9 mouse cellular contexts compared by ENCODE assay signal in genomic region chr13:23950928-23951327, GRCm38 (mm10). TPM values are rescaled to one million over a fixed set of nuclear protein-coding genes. Genes with fewer than 3 reads are reported as not detected.
DNase-seq lines count a peak whose midpoint lies in the region; ATAC-seq and TF ChIP-seq lines count a peak whose summit lies in the region.
"Had no signal": no experiment of that assay in that cellular context is flagged by ENCODE, and none has a peak within 500 bp of the region (broad histone marks: within the 10 kb centered on the region; RNA-seq: fewer than 3 reads in every experiment).

No protein-coding gene starts in this region.

- H3K4me1 ChIP-seq in liver, postnatal 0 days (ENCODE audit: insufficient read depth), result no peaks in the 10 kb centered on the region
- H3K4me1 ChIP-seq: embryonic facial prominence, embryonic 15.5 days had no signal

- H3K36me3 ChIP-seq in liver, postnatal 0 days (replicated peaks; ENCODE audit: insufficient read depth, low read length), result no peaks in the 10 kb centered on the region
- H3K36me3 ChIP-seq: embryonic facial prominence, embryonic 15.5 days had no signal

- no peaks in the 10 kb centered on the region for H3K9me3 ChIP-seq in liver, postnatal 0 days (ENCODE audit: low read length)
- H3K9me3 ChIP-seq: embryonic facial prominence, embryonic 15.5 days had no signal

- H3K4me2 ChIP-seq in liver, postnatal 0 days (ENCODE audit: low read depth, low read length), result no peak overlapping the region
- H3K4me2 ChIP-seq: embryonic facial prominence, embryonic 15.5 days had no signal

- H3K27me3 ChIP-seq in liver, postnatal 0 days (ENCODE audit: insufficient read depth, low read length), result no peaks in the 10 kb centered on the region
- H3K27me3 ChIP-seq: embryonic facial prominence, embryonic 15.5 days had no signal

- H3K4me3 ChIP-seq in liver, postnatal 0 days (ENCODE audit: low read depth, low read length), result no peak overlapping the region
- H3K4me3 ChIP-seq: embryonic facial prominence, embryonic 15.5 days had no signal

- 50% methylated on average over 3 of the region's 3 CpGs for WGBS in liver, postnatal 0 days (ENCODE audit: insufficient replicate concordance)

- peak; percentile 33 for DNase-seq in CD4-positive, CD25-positive, alpha-beta regulatory T cell, adult 2 months (ENCODE audit: low read depth, low spot score)
- peak; percentile 45 for DNase-seq in liver, postnatal 0 days
- no peak for DNase-seq in liver
- peak; percentile 55 to 79 for DNase-seq in kidney, postnatal 36 days
- peak; percentile 19 for DNase-seq in thymus, postnatal 25 days
- no peak for DNase-seq in left cerebral cortex, adult 11 months (ENCODE audit: low spot score)

- H3K27ac ChIP-seq in liver, postnatal 0 days (ENCODE audit: low read depth), result no peak overlapping the region
- H3K27ac ChIP-seq: embryonic facial prominence, embryonic 15.5 days had no signal

- TF ChIP-seq EP300 in liver, postnatal 0 days (IDR thresholded peaks at IDR 0.05; ENCODE audit: low read depth), result no peak

- no peak overlapping the region for H3K9ac ChIP-seq in liver, postnatal 0 days (replicated peaks)
- H3K9ac ChIP-seq: embryonic facial prominence, embryonic 15.5 days had no signal

- peak; percentile 74 for TF ChIP-seq CTCF in liver, postnatal 0 days (IDR thresholded peaks at IDR 0.05; ENCODE audit: low read depth)

- no peak for ATAC-seq in CD4-positive, CD25-positive, alpha-beta regulatory T cell, adult 4 months
- ATAC-seq in liver, postnatal 0 days, result no peak
- ATAC-seq in inflammation-experienced regulatory T-cells, adult 6 months, result no peak

RNA-seq across cellular contexts. Expression of gene Hist1h2aa, which starts 16.7 kb away (rescaled TPM):
- not detected for polyA plus RNA-seq in CD4-positive, CD25-positive, alpha-beta regulatory T cell, adult 4 months (2017; shearing (Covaris generic))
- polyA plus RNA-seq in liver, postnatal 0 days (2015; fragmentation: Nextera tagmentation; extraction: Ambion mirVana), result not detected in 2 replicates
- not detected for polyA plus RNA-seq in inflammation-experienced regulatory T-cells, adult 6 months (2017; shearing (Covaris generic))
- polyA plus RNA-seq: embryonic facial prominence, embryonic 15.5 days had no signal

RNA-seq across cellular contexts. Expression of gene Hist1h2ba, which starts 17.0 kb away (rescaled TPM):
- polyA plus RNA-seq in CD4-positive, CD25-positive, alpha-beta regulatory T cell, adult 4 months (2017; shearing (Covaris generic)), result not detected
- polyA plus RNA-seq in liver, postnatal 0 days (2015; fragmentation: Nextera tagmentation; extraction: Ambion mirVana), result not detected in 2 replicates
- polyA plus RNA-seq in inflammation-experienced regulatory T-cells, adult 6 months (2017; shearing (Covaris generic)), result not detected
- polyA plus RNA-seq: embryonic facial prominence, embryonic 15.5 days had no signal

RNA-seq across cellular contexts. Expression of gene Slc17a4, which starts 36.1 kb away (rescaled TPM):
- polyA plus RNA-seq in CD4-positive, CD25-positive, alpha-beta regulatory T cell, adult 4 months (2017; shearing (Covaris generic)), result not detected
- polyA plus RNA-seq in liver, postnatal 0 days (2015; fragmentation: Nextera tagmentation; extraction: Ambion mirVana), result 1.1 and 2.0 TPM in 2 replicates
- polyA plus RNA-seq in inflammation-experienced regulatory T-cells, adult 6 months (2017; shearing (Covaris generic)), result under 1 TPM in 1 of 3 experiments, not detected in 2; 0.12 TPM
- polyA plus RNA-seq: embryonic facial prominence, embryonic 15.5 days had no signal

RNA-seq across cellular contexts. Expression of gene Scgn, which starts 40.1 kb away (rescaled TPM):
- polyA plus RNA-seq in CD4-positive, CD25-positive, alpha-beta regulatory T cell, adult 4 months (2017; shearing (Covaris generic)), result not detected
- polyA plus RNA-seq in liver, postnatal 0 days (2015; fragmentation: Nextera tagmentation; extraction: Ambion mirVana), result not detected in 2 replicates
- not detected for polyA plus RNA-seq in inflammation-experienced regulatory T-cells, adult 6 months (2017; shearing (Covaris generic))

Comparison
In these comparisons a context has a peak if more than half of its experiments do, and no peak if none do; other contexts are left out.
1. DNase-seq: peak in CD4-positive, CD25-positive, alpha-beta regulatory T cell, adult 2 months (single experiment), liver, postnatal 0 days (single experiment), kidney, postnatal 36 days (2 of 2) and thymus, postnatal 25 days (single experiment); none in liver (single experiment) and left cerebral cortex, adult 11 months (single experiment).